Mouse (Mus musculus) hindbrain, embryonic 14.5 days (tissue): ENCODE measurements around the gene Olfr1367. TPM values are rescaled to one million over a fixed set of nuclear protein-coding genes. Genes with fewer than 3 reads are reported as not detected.

Source experiments
- ATAC-seq: fragments of 200-750 bp; cut with Nextera tagmentation; 2 replicates; pipeline ENCODE4 v1.8.0; 2017; ENCODE audit warnings: moderate number of reproducible peaks, mild to moderate bottlenecking, moderate TSS enrichment, moderate library complexity; ENCODE audit not compliant: low FRiP score
- DNase-seq: peaks from one replicate; pipeline ENCODE4 v3.0.0-alpha.2; 2015; ENCODE audit warnings: low spot score
- H3K27ac ChIP-seq: fragments of 300-500 bp; sonication (generic); 2 replicates; pipeline ENCODE4 v1.5.1; 2014; ENCODE audit warnings: mild to moderate bottlenecking, moderate library complexity
- H3K27me3 ChIP-seq: fragments of 300-500 bp; sonication (generic); 2 replicates; pipeline ENCODE4 v1.6.1; 2014; ENCODE audit warnings: mild to moderate bottlenecking, low read length, mixed read lengths; ENCODE audit not compliant: control insufficient read depth, insufficient read depth
- H3K36me3 ChIP-seq: fragments of 300-500 bp; sonication (generic); replicated peaks from 2 replicates; pipeline ENCODE4 v1.6.1; 2014; ENCODE audit not compliant: control insufficient read depth, insufficient read depth
- H3K4me1 ChIP-seq: fragments of 300-500 bp; sonication (generic); replicated peaks from 2 replicates; pipeline ENCODE4 v1.6.1; 2014; ENCODE audit warnings: antibody characterized with exemption, low read length, mixed read lengths; ENCODE audit not compliant: control insufficient read depth, insufficient read depth
- H3K4me2 ChIP-seq: fragments of 300-500 bp; sonication (generic); replicated peaks from 2 replicates; pipeline ENCODE4 v1.6.1; 2014; ENCODE audit warnings: mild to moderate bottlenecking, moderate library complexity
- H3K4me3 ChIP-seq: fragments of 300-500 bp; sonication (generic); replicated peaks from 2 replicates; pipeline ENCODE4 v1.5.1; 2014; ENCODE audit warnings: mild to moderate bottlenecking, low read length
- H3K9ac ChIP-seq: fragments of 300-500 bp; sonication (generic); 2 replicates; pipeline ENCODE4 v1.6.1; 2014
- H3K9me3 ChIP-seq: fragments of 300-500 bp; sonication (generic); 2 replicates; pipeline ENCODE4 v1.6.1; 2016; ENCODE audit warnings: low read length; ENCODE audit not compliant: control insufficient read depth
- WGBS: fragments of 180-500 bp; shearing (Covaris S2); extraction: QIAGEN DNeasy Blood & Tissue Kit; methylation state at CpG from one replicate; pipeline ENCODE4 v1.1.7; 2014; 5-methylcytosine and 5-hydroxymethylcytosine counted together
- polyA plus RNA-seq: library from polyadenylated mRNA; unstranded; fragments of >200 nt; fragmentation: Nextera tagmentation; extraction: Ambion mirVana; gene quantifications from 2 replicates; pipeline ENCODE4 v1.2.1, GENCODE M21; 2014

The Olfr1367 gene
- not detected in 2 replicates for polyA plus RNA-seq

GRCm38 (mm10) chr13:21346610-21347009 is at the start of gene Olfr1367:
Olfr1367 (plus strand) TSS chr13:21346910.
- no peaks in the 10 kb centered on the region for H3K4me1 ChIP-seq
- no peak within 1 kb of the TSS for H3K4me2 ChIP-seq
- H3K9me3 ChIP-seq = no peaks in the 10 kb centered on the region
- H3K36me3 ChIP-seq = no peaks in the 10 kb centered on the region
- no peaks in the 10 kb centered on the region for H3K27me3 ChIP-seq
- no peak within 1 kb of the TSS for H3K9ac ChIP-seq
- no peak within 1 kb of the TSS for H3K4me3 ChIP-seq
- 93% methylated on average over 1 of the region's 1 CpGs for WGBS
- ATAC-seq = no peak
- H3K27ac ChIP-seq = no peak within 1 kb of the TSS
- no peak for DNase-seq

- 63% methylated on average over 3 of the region's 3 CpGs for WGBS
- Histone ChIP-seq H3K9ac (no peak overlapping the region), H3K27ac (no peak overlapping the region), H3K36me3 (no peaks in the 10 kb centered on the region), H3K4me3 (no peak overlapping the region), H3K9me3 (no peaks in the 10 kb centered on the region), H3K27me3 (no peaks in the 10 kb centered on the region), H3K4me2 (no peak overlapping the region), H3K4me1 (no peaks in the 10 kb centered on the region)
- DNase-seq (no peak), ATAC-seq (no peak)
Observed at GRCm38 (mm10) chr13:21298557-21298956, 48.2 kb upstream of the Olfr1367 start.

- WGBS = 85% methylated on average over 3 of the region's 3 CpGs
- no peaks in the 10 kb centered on the region for H3K36me3 ChIP-seq
- no peaks in the 10 kb centered on the region for H3K4me1 ChIP-seq
Observed at GRCm38 (mm10) chr13:21304483-21305066, 42.1 kb upstream of the Olfr1367 start.

GRCm38 (mm10) chr13:21309788-21310187 is 36.9 kb upstream of the Olfr1367 start:
- Histone ChIP-seq H3K27ac (no peak overlapping the region), H3K9ac (no peak overlapping the region), H3K4me2 (no peak overlapping the region), H3K27me3 (no peaks in the 10 kb centered on the region), H3K4me1 (no peaks in the 10 kb centered on the region), H3K4me3 (no peak overlapping the region), H3K36me3 (no peaks in the 10 kb centered on the region), H3K9me3 (no peaks in the 10 kb centered on the region)
- ATAC-seq (no peak), DNase-seq (no peak)
- WGBS = 72% methylated on average over 2 of the region's 2 CpGs

More at GRCm38 (mm10) chr13:21304483-21305066, 42.1 kb upstream of the Olfr1367 start:
- H3K27me3 ChIP-seq = no peaks in the 10 kb centered on the region
- no peak overlapping the region for H3K9ac ChIP-seq
- H3K4me3 ChIP-seq = no peak overlapping the region
- DNase-seq (no peak), ATAC-seq (no peak)
- no peak overlapping the region for H3K27ac ChIP-seq
- no peaks in the 10 kb centered on the region for H3K9me3 ChIP-seq
- H3K4me2 ChIP-seq = no peak overlapping the region

GRCm38 (mm10) chr13:21311926-21312325 is 34.8 kb upstream of the Olfr1367 start, which contains the start of gene Gpx6:
Gpx6 (plus strand) TSS chr13:21312125.
- H3K27me3 ChIP-seq = no peaks in the 10 kb centered on the region
- H3K9ac ChIP-seq = no peak within 1 kb of the TSS
- H3K4me3 ChIP-seq = no peak within 1 kb of the TSS
- ATAC-seq (no peak), DNase-seq (no peak)
- no peaks in the 10 kb centered on the region for H3K4me1 ChIP-seq
- WGBS = 22% methylated on average over 3 of the region's 3 CpGs
- H3K27ac ChIP-seq = no peak within 1 kb of the TSS
- no peaks in the 10 kb centered on the region for H3K9me3 ChIP-seq
- no peaks in the 10 kb centered on the region for H3K36me3 ChIP-seq
- H3K4me2 ChIP-seq = no peak within 1 kb of the TSS

GRCm38 (mm10) chr13:21312854-21313253 is 33.9 kb upstream of the Olfr1367 start:
- DNase-seq (no peak), ATAC-seq (no peak)
- Histone ChIP-seq H3K4me2 (no peak overlapping the region), H3K9me3 (no peaks in the 10 kb centered on the region), H3K4me1 (no peaks in the 10 kb centered on the region), H3K27ac (no peak overlapping the region), H3K36me3 (no peaks in the 10 kb centered on the region), H3K9ac (no peak overlapping the region), H3K27me3 (no peaks in the 10 kb centered on the region), H3K4me3 (no peak overlapping the region)
- WGBS = 54% methylated on average over 3 of the region's 5 CpGs

- no peaks in the 10 kb centered on the region for H3K9me3 ChIP-seq
- H3K9ac ChIP-seq = no peak overlapping the region
- no peak overlapping the region for H3K4me2 ChIP-seq
- no peak overlapping the region for H3K27ac ChIP-seq
- no peaks in the 10 kb centered on the region for H3K4me1 ChIP-seq
- ATAC-seq (no peak), DNase-seq (no peak)
- H3K4me3 ChIP-seq = no peak overlapping the region
- H3K36me3 ChIP-seq = no peaks in the 10 kb centered on the region
- H3K27me3 ChIP-seq = no peaks in the 10 kb centered on the region
- 86% methylated on average over 4 of the region's 4 CpGs for WGBS
Observed at GRCm38 (mm10) chr13:21313903-21314302, 32.8 kb upstream of the Olfr1367 start.

- no peak overlapping the region for H3K4me2 ChIP-seq
- WGBS = 81% methylated on average over 3 of the region's 3 CpGs
- H3K27me3 ChIP-seq = peaks cover 12% of the 10 kb centered on the region
- no peak overlapping the region for H3K9ac ChIP-seq
- no peaks in the 10 kb centered on the region for H3K36me3 ChIP-seq
- no peak for DNase-seq
- H3K4me1 ChIP-seq = no peaks in the 10 kb centered on the region
- H3K27ac ChIP-seq = no peak overlapping the region
- no peaks in the 10 kb centered on the region for H3K9me3 ChIP-seq
- ATAC-seq = no peak
- H3K4me3 ChIP-seq = no peak overlapping the region
Observed at GRCm38 (mm10) chr13:21320262-21320661, 26.4 kb upstream of the Olfr1367 start.

GRCm38 (mm10) chr13:21321890-21322494 is 24.7 kb upstream of the Olfr1367 start:
- H3K4me2 ChIP-seq = peak overlapping the region; percentile 45
- H3K27ac ChIP-seq = no peak overlapping the region
- 1% methylated on average over 18 of the region's 18 CpGs for WGBS
- no peak overlapping the region for H3K9ac ChIP-seq
- H3K36me3 ChIP-seq = no peaks in the 10 kb centered on the region
- no peaks in the 10 kb centered on the region for H3K9me3 ChIP-seq
- no peak for ATAC-seq
- DNase-seq = peak; percentile 26
- no peaks in the 10 kb centered on the region for H3K4me1 ChIP-seq
- H3K27me3 ChIP-seq = peaks cover 12% of the 10 kb centered on the region
- H3K4me3 ChIP-seq = peak overlapping the region; percentile 27
